Mouse (Mus musculus): Measurements from ENCODE around the gene Slc10a7.
"Not testable (repeated sequence)": the region's sequence is repeated elsewhere in the genome, so short reads cannot be mapped to it uniquely, and the experiment has no call there.

Slc10a7 gene

GRCm38 (mm10) chr8:78659617-78660187 lies 150.6 kb downstream of the Slc10a7 start:
- DNase-seq (ENCODE audit: extremely low spot score, low read depth, low spot score), result no peak

DNA sequence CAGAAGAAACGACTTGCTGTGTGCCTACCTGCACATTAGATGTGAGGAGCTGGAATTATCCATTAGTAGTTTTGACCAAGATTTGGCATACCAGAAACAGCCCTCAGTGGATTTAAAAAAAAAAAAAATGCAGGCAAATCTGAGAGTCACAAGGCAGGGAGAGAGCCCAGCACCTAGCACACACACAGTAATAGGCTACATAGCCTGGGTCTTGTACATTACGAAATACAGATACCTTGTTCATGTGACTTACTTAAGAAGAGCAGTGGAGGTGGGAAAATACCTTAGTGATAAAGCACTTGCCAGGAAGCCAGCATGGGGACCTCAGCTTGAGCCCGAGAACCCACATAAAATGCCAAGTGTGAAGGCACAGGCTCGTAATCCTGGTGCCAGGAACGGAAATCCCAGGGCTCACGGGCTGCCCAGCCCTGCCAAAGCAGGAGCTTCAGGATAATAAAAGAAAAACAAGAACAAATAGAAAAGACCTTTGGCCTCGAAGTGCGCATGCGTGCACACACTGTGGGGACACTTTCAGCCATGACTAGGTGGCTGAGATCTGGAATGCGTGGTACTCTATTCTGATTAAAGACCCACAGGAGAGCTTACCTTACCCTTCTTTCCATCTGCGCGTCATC lies 155.3 kb downstream of the Slc10a7 start:
- no peak for DNase-seq (ENCODE audit: extremely low spot score, low read depth, low spot score)

DNA sequence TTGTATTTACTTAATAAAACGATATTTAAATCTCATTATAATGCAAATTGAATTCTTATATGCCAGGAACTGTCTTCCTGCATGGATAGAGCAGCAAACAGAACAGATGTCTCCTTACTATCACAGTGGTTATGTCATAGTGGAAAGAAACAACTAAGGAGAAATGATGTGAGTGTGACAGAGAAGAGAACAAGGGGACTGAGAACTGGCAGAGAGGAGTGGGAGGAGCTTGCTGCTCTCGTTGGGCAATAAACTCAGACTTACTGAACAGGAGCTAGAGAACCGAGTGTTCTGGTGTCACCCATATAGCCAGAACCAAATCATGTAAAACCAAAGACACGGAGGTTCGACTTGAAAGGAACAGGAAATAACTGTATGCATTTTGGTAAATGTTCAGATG lies 158.3 kb downstream of the Slc10a7 start:
- DNase-seq (ENCODE audit: extremely low spot score, low read depth, low spot score), result no peak

- no peak for DNase-seq (ENCODE audit: extremely low spot score, low read depth, low spot score)
Measured at GRCm38 (mm10) chr8:78668206-78668605, 159.1 kb downstream of the Slc10a7 start.

- DNase-seq (ENCODE audit: extremely low spot score, low read depth, low spot score), result no peak
Measured at GRCm38 (mm10) chr8:78670241-78670640, 161.1 kb downstream of the Slc10a7 start.

GRCm38 (mm10) chr8:78678541-78679219 lies 169.5 kb downstream of the Slc10a7 start:
- peak; percentile 44 for DNase-seq (ENCODE audit: extremely low spot score, low read depth, low spot score)

DNA sequence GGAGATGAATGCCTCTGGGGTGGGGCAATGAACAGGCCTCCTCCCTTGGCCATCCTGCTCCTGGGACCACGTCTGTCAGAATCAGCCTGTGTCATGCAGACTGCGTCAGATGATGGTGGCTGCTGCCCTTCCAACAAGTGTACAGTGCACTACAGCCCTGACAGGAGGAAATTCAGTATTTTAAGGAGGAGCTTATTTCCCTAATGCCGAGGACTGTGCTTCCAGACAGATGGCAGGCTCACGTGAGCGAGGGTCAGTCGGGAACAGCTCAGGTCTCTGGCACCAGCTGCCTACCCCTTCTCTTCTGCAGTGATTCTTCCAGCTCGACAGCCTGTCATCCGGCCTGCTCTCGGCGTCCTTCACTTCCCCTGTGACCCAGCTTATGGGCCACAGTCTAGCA lies 181.6 kb downstream of the Slc10a7 start:
- no peak for DNase-seq (ENCODE audit: extremely low spot score, low read depth, low spot score)

- no peak for DNase-seq (ENCODE audit: extremely low spot score, low read depth, low spot score)
Measured at GRCm38 (mm10) chr8:78698331-78698741, 189.2 kb downstream of the Slc10a7 start.

GRCm38 (mm10) chr8:78703068-78703820 lies 194.1 kb downstream of the Slc10a7 start:
- DNase-seq (ENCODE audit: extremely low spot score, low read depth, low spot score), result no peak

GRCm38 (mm10) chr8:78705980-78706379 lies 196.8 kb downstream of the Slc10a7 start:
- no peak for DNase-seq (ENCODE audit: extremely low spot score, low read depth, low spot score)

- DNase-seq (ENCODE audit: extremely low spot score, low read depth, low spot score), result no peak
Measured at GRCm38 (mm10) chr8:78709948-78710644, 200.9 kb downstream of the Slc10a7 start.

GRCm38 (mm10) chr8:78710961-78711360 lies 201.8 kb downstream of the Slc10a7 start:
- no peak for DNase-seq (ENCODE audit: extremely low spot score, low read depth, low spot score)

- no peak for DNase-seq (ENCODE audit: extremely low spot score, low read depth, low spot score)
Measured at GRCm38 (mm10) chr8:78714880-78715279, 205.7 kb downstream of the Slc10a7 start.

- no peak for DNase-seq (ENCODE audit: extremely low spot score, low read depth, low spot score)
Measured at GRCm38 (mm10) chr8:78716546-78716945, 207.4 kb downstream of the Slc10a7 start.

GRCm38 (mm10) chr8:78717191-78717590 lies 208.0 kb downstream of the Slc10a7 start:
- not testable (repeated sequence) for DNase-seq (ENCODE audit: extremely low spot score, low read depth, low spot score)

- DNase-seq (ENCODE audit: extremely low spot score, low read depth, low spot score), result no peak
Measured at GRCm38 (mm10) chr8:78719279-78720040, 210.3 kb downstream of the Slc10a7 start.

- no peak for DNase-seq (ENCODE audit: extremely low spot score, low read depth, low spot score)
Measured at GRCm38 (mm10) chr8:78720041-78720414, 210.9 kb downstream of the Slc10a7 start.

DNA sequence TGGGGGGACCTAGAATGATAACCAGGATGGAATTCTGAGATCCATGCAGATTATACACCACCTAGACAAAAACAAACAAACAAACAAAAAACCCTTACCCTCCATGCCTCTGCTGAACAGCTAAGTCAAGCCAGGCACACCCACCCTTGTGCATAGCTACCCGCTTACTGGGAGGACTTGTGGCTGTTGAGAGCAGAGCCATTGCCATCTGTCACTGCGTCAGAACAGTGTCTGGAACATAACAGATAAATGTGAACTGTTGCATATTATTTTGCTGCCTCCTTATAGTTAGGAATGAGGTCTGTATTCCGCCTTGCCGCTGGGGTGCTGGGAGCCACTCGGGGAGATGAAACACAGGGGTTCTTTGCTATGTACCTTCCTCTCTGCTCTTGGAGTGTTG lies 212.4 kb downstream of the Slc10a7 start:
- no peak for DNase-seq (ENCODE audit: extremely low spot score, low read depth, low spot score)

GRCm38 (mm10) chr8:78722201-78722600 lies 213.1 kb downstream of the Slc10a7 start:
- DNase-seq (ENCODE audit: extremely low spot score, low read depth, low spot score), result no peak

DNA sequence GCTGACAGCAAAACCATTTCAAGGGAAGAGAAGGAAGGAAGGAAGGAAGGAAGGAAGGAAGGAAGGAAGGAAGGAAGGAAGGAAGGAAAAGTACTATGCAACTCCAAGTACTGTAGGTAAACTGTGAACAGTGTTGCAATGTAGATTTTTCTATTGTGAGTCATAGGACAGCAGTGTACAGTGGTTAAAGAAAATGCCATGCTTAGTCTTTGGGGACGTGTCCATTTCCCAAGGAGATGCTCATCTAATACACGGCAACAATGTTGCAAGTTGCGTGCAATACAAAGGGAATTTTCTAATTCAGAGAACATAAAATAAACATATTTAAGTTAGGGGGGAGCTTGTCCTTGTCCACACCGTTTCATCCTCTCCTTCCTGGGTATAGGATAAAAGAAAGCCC lies 215.7 kb downstream of the Slc10a7 start:
- DNase-seq (ENCODE audit: extremely low spot score, low read depth, low spot score), result no peak

Measured in hindlimb bud, embryonic 11.5 days (tissue).